Mouse (Mus musculus) lung, postnatal 36 days (tissue): ENCODE results near the gene Zfyve27.

Experiments
- DNase-seq: peaks from one replicate; pipeline ENCODE4 v3.0.0; 2022; ENCODE audit warnings: mixed read lengths

Gene Zfyve27

DNA sequence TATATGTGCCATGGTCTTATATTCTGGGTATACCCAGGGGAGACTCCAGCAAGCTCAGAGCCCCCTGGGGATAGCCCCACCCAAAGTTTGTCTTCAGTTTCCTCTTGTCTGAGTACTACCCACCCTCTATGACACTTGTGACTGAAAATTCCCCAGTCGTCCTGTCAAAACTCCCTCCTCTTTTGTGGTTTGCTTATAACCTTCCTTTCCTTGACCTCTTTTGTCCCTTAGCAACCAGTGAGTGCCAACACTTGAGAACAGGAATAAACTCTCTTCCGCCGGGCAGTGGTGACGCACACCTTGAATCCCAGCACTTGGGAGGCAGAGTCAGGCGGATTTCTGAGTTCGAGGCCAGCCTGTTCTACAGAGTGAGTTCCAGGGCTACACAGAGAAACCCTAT is 19.7 kb upstream of the Zfyve27 start:
- DNase-seq: peak; percentile 76

DNA sequence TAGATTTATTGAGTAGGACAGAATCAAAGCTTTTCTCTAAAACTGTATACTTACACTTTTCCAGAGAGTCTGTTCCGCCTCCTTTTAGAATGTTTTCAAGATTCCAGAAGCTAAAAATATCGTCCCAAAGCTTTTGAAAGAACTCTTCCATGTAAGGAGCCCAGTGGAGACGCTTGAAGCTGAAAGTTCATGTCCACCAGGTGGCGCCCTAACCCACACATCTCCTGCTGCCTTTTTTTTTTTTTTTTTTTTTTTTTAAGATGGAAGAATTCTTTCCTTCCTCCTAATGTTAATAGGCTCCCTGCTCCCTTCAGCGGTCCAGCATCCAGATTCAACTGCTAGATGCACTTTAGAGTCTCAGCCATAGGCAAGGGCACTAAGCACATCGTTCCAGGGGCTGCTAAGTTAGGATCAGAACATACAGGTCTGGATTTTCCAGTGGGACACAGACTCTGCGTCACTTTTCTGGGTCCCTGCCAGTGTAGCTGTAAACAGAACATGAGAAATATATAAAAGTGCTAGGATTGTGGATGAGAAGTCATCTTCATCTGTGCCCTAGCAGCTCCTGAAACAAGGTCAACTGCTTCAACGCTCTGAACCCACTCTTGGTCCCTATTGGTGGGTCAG is 19.1 kb upstream of the Zfyve27 start:
- peak; percentile 96 for DNase-seq

DNA sequence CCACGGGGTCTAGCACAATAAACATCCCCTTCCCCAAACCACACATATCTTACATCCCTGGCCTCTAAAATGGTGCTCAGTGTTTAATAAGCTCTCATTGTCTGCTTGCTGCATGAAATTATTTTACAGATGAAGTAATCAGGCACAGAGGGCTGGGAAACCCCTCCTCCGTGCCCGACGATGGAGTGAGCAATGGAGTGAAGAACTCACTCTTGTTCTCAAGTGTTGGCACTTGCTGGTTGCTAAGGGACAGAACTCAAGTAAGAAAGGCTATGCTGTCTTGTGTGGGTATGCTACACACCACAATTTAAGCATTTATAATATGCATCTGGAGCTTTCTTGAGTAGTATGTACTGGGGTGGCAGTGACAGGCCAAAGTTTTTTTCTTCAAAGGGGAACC is 18.5 kb upstream of the Zfyve27 start:
- peak; percentile 82 for DNase-seq

GRCm38 (mm10) chr19:42145731-42146130 is 18.0 kb upstream of the Zfyve27 start:
- DNase-seq: no peak

DNA sequence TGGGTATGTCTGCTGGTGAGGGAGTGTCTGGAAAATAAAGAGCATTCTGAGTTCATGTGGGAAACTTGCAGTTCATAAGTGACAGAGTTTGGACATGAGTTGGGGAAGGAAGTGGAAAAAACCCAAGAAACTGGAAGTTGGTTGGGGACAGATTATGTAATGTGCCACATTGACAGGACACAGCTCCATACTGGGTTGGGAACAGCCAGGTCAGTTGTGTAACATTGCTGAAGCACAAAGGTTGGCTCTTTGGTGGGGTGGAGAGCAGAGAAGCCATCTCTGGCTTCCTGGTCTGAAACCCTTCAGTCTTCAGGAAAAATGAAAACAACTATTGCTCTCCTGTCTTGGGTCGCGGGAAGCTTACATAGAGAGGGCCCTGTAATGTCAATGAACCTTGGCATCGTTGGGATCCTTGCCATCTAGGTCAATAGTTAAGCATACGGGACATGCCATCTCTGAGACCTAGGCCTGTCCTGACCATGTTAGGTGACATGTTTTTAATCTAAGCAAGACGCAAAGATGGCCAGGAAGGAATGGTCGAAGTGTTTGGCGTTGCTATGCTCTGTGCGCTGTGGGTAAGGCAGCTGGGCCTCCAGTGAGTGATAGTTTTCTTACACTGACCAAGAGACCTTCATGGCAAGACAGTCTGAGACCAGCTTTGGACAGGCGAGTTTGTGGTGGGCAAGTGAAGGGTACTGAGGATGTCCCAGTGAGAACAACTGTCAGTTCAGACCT is 17.3 kb upstream of the Zfyve27 start:
- peak; percentile 76 for DNase-seq

- peak; percentile 93 for DNase-seq
These were observed 16.5 kb upstream of the Zfyve27 start, which contains the start of gene Marveld1 for GRCm38 (mm10) chr19:42147170-42147768. TSS of gene Marveld1 (plus strand) at chr19:42147400.

DNA sequence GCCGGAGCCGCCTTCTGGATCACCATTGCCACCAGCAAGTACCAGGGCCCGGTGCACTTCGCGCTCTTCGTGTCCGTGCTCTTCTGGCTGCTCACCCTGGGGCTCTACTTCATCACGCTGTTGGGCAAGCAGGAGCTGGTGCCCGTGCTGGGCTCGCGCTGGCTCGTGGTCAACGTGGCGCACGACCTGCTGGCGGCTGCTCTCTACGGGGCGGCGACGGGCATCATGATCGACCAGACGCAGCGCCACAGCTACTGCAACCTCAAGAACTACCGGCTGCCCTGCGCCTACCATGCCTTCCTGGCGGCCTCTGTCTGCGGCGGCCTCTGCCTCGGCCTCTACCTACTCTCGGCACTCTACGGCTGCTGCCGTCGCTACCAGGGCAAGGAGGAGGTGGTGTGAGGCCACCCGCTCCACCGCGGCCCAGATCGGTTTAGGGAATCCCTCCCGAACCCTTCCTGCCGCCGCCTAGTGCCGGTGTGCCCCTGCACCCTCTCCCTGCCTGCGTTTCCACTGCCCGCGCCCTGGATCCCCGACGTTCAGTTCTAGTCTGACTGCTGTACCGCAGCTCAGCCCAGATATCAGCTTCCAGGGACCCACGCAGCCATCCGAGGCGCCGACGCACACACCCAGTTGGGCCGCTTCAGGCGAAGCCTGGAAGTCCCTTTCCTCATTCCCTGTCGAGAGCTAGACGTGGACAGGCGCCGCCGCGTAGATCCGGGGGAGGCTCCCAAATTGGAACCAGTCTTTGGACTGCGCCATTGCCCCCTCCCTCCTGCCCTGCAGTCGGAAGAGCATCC is 15.8 kb upstream of the Zfyve27 start:
- DNase-seq: peak; percentile 80

DNA sequence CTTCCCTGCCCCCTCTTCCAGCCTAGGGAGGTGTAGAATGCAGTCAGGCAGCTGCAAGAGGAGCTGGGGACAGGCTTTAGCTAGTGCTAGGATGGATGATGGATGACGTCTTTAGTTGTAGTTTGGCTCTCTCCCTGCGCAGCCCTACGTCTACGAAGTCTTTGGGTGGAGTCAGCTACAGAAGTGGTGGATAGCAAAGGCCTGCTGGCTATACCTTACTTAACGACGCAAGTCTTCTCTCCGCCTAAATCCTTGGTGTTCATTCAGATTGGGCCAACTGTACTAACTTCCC is 15.2 kb upstream of the Zfyve27 start:
- no peak for DNase-seq

GRCm38 (mm10) chr19:42151990-42152389 is 11.8 kb upstream of the Zfyve27 start:
- peak; percentile 94 for DNase-seq

DNA sequence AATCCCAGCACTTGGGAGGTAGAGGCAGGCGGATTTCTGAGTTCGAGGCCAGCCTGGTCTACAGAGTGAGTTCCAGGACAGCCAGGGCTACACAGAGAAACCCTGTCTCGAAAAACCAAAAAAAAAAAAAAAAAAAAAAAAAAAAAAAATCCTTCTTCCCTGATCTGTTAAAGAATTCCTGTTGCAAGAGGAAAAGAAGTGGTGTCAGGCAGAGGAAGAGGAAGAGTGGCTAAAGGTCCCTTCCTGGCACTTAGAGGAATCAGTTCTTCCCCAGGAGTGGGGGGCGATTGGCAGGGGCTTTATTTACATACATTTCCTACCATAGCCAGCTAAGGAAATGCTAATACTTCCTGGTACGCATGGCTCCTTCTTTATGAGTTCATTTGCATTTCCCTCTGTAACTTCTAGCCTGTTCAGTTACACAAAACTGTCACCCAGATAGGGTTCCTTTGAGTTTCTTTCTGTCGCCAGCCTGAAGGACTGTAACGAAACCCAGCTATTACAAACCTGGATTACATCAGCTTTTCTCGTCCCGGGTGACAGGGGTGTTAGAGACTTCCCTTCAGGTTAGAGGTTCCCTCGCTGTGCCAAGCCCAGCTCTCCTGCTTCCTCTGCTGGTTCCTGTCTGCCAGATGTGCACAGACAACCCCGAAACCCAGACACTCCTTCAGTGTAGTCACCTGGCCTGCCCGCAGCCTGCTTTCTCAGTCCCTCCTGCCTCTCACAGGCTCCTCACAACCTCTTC is 6.1 kb upstream of the Zfyve27 start:
- no peak for DNase-seq

GRCm38 (mm10) chr19:42158246-42159017 is 5.3 kb upstream of the Zfyve27 start:
- DNase-seq: no peak

DNA sequence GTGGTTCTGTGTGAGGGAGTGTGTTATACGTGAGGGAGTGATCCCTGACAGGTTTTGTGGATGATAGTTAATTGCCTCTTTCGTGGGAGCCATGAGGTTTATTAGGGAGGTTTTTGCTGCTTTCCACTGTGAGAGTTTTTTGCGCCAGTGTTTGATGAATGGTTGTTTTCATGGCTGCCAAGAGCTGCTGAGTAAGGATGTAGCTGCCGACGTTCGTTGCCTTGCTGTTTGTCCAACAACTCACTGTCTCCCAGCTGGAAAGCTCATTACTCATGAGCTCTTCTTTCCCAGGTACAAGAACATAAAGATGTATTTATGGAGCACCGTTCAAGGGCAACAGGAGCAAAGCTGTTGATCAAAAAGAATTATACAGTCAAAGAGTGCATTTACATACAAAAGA is 437 bp downstream of the Zfyve27 start:
- no peak for DNase-seq

- peak; percentile 95 for DNase-seq
These were observed 2.4 kb downstream of the Zfyve27 start for GRCm38 (mm10) chr19:42166130-42166529.

GRCm38 (mm10) chr19:42166766-42167165 is 3.0 kb downstream of the Zfyve27 start:
- DNase-seq: no peak

DNA sequence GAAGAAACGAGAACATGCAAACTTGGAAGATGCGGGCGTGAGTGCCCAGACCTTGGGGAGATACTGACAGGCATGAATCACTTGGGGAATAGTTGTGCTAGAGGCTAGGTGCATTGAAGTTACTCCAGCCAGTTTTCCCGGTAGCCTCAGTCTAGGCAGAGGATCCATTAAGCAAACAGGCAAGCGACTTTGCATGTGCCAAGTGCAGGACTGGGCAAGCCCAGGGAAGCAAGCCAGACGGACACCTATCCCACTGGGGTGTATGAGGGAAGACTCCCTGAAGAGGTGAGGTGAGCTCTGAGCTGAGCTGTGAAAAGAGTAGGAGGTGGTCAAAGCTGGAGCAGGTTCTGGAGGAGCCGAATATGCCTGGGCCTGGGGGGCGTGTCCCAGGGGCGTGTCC is 3.7 kb downstream of the Zfyve27 start:
- DNase-seq: no peak

- no peak for DNase-seq
These were observed 5.7 kb downstream of the Zfyve27 start for GRCm38 (mm10) chr19:42169322-42169975.

GRCm38 (mm10) chr19:42170025-42170969 is 6.5 kb downstream of the Zfyve27 start:
- peak; percentile 96 for DNase-seq

DNA sequence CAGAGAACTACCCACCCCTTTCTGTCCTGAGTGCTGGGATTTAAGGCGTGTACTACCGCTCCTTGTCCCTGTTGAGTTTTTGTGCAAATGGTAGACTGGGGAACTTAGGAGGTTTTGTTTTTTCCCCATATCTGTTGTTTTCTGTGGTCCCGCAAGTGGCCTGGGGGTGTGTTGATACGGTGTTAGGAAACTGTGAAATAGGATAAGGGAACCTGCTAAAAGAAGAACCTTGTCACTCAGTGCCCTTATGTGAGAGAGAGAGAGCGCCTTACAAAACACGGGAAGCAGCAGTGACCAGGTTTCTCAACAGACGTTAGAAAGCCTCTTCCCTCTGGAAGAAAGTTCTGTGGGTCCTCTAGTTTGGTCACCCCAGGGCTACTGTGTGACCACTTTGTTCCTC is 13.1 kb downstream of the Zfyve27 start:
- peak; percentile 24 for DNase-seq

- DNase-seq: no peak
These were observed 13.7 kb downstream of the Zfyve27 start for GRCm38 (mm10) chr19:42177461-42177860.

DNA sequence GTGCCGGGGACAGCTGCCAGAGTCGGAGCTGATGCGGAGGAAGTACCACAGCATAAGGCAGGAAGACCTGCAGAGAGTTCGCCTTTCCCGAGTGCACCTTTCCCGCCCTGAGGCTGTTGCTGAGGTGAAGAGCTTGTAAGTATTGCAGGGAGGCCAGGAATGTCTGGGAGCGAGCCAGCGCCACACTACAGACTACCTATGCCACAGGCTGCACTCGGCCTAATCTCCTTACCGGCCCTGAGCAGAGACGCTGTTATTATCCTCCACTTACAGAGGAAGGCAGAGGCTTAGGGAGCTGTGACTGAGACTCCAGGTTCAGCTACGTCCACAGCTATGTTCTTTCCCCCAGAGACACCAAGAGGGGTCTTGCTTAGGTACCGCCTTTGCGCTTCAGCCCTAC is 15.6 kb downstream of the Zfyve27 start:
- DNase-seq: peak; percentile 74
